Mouse (Mus musculus) hindbrain, embryonic 14.5 days (tissue): ENCODE measurements at regions not wholly inside any gene's neighbourhood (a gene's known extent, or its start where the extent isn't known, plus 50 kb on each side); places are given as distances from the start of the nearest gene placed in this dataset.

Source experiments
- ATAC-seq: fragments of 200-750 bp; cut with Nextera tagmentation; 2 replicates; pipeline ENCODE4 v1.8.0; 2017; ENCODE audit warnings: moderate number of reproducible peaks, mild to moderate bottlenecking, moderate TSS enrichment, moderate library complexity; ENCODE audit not compliant: low FRiP score
- DNase-seq: peaks from one replicate; pipeline ENCODE4 v3.0.0-alpha.2; 2015; ENCODE audit warnings: low spot score
- H3K27ac ChIP-seq: fragments of 300-500 bp; sonication (generic); 2 replicates; pipeline ENCODE4 v1.5.1; 2014; ENCODE audit warnings: mild to moderate bottlenecking, moderate library complexity
- H3K27me3 ChIP-seq: fragments of 300-500 bp; sonication (generic); 2 replicates; pipeline ENCODE4 v1.6.1; 2014; ENCODE audit warnings: mild to moderate bottlenecking, low read length, mixed read lengths; ENCODE audit not compliant: control insufficient read depth, insufficient read depth
- H3K36me3 ChIP-seq: fragments of 300-500 bp; sonication (generic); replicated peaks from 2 replicates; pipeline ENCODE4 v1.6.1; 2014; ENCODE audit not compliant: control insufficient read depth, insufficient read depth
- H3K4me1 ChIP-seq: fragments of 300-500 bp; sonication (generic); replicated peaks from 2 replicates; pipeline ENCODE4 v1.6.1; 2014; ENCODE audit warnings: antibody characterized with exemption, low read length, mixed read lengths; ENCODE audit not compliant: control insufficient read depth, insufficient read depth
- H3K4me2 ChIP-seq: fragments of 300-500 bp; sonication (generic); replicated peaks from 2 replicates; pipeline ENCODE4 v1.6.1; 2014; ENCODE audit warnings: mild to moderate bottlenecking, moderate library complexity
- H3K4me3 ChIP-seq: fragments of 300-500 bp; sonication (generic); replicated peaks from 2 replicates; pipeline ENCODE4 v1.5.1; 2014; ENCODE audit warnings: mild to moderate bottlenecking, low read length
- H3K9ac ChIP-seq: fragments of 300-500 bp; sonication (generic); 2 replicates; pipeline ENCODE4 v1.6.1; 2014
- H3K9me3 ChIP-seq: fragments of 300-500 bp; sonication (generic); 2 replicates; pipeline ENCODE4 v1.6.1; 2016; ENCODE audit warnings: low read length; ENCODE audit not compliant: control insufficient read depth
- WGBS: fragments of 180-500 bp; shearing (Covaris S2); extraction: QIAGEN DNeasy Blood & Tissue Kit; methylation state at CpG from one replicate; pipeline ENCODE4 v1.1.7; 2014; 5-methylcytosine and 5-hydroxymethylcytosine counted together

DNA sequence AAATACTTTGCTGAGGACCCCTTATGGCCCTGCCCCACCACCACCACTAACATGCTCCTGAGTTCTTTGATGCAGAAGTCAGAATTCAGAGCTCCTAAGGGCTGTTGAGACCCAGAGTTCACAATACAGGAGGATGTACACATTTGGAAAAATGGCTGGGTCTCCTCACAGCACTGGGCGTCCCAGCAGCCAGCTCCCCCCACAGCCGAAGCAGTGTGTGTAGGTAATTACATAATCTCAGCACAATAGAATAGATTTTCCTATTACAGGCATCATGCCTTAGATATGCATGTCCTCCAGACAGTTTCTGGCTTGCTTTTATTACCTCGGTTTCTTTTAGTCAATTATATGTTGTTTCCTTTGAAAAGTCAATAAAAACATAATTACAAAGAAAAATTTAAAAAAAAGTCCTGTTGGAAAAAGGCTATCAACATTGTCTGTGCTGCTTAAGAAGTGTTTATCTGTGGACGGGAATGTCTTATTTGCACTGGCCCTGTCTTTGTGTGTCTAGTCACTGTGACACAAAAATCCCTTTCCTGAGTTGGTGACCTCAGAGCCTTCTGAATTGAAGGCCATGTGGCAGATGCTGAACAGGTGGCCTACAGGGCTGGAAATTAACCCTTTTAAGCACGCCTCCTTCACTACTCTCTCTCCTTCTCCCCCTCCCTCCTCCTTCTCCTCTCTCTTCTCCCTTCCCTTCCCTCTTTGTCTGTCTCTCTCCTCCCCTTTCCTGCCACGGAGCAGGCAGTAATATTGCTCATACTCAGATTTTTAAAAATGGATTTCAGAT, 339.9 kb upstream of the Gm10131 start:
- Histone ChIP-seq H3K4me2 (no peak overlapping the region), H3K4me3 (no peak overlapping the region), H3K36me3 (no peaks in the 10 kb centered on the region), H3K27me3 (no peaks in the 10 kb centered on the region), H3K27ac (no peak overlapping the region), H3K4me1 (no peaks in the 10 kb centered on the region; the same call in 1 of the 2 replicates), H3K9me3 (no peaks in the 10 kb centered on the region), H3K9ac (no peak overlapping the region)
- no peak for ATAC-seq
- 35% methylated on average over 6 of the region's 6 CpGs for WGBS
- DNase-seq: no peak

DNA sequence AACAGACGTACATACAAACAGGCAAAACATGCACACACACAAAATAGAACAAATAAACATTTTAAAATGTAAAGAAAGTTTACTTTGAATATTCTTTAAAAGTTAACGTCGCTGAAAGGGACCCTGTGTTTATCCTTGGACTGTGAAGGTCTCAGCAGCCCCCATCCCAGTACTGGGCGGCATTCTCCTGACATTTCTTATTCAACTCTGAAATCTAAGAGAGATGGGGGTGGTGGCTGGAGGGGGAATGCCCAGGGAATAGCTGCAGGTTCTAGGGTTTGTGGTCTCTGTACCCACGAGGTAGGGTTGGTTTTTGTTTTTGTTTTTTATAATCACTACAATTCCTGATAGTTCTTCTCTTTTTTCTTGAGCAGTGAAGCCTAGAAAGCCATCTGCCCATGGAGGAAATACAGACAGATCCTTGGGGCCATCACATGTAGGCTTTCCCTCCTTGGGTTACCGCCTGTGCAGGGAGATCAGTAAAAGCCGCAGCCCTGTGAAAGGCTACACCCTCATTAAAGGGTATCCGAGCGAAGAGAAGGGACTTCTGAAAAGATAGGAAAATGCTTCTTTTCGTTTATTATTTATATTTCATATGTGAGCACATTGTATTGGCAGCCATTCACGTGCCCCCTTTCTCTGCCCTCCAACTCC, 338.0 kb upstream of the Gm10131 start:
- H3K4me3 ChIP-seq: no peak overlapping the region
- DNase-seq (no peak), ATAC-seq (no peak)
- no peak overlapping the region for H3K27ac ChIP-seq
- 84% methylated on average over 11 of the region's 11 CpGs for WGBS
- no peak overlapping the region for H3K4me2 ChIP-seq
- H3K36me3 ChIP-seq: no peaks in the 10 kb centered on the region
- H3K4me1 ChIP-seq: no peaks in the 10 kb centered on the region; the same call in 1 of the 2 replicates
- H3K9me3 ChIP-seq: no peaks in the 10 kb centered on the region
- H3K27me3 ChIP-seq: no peaks in the 10 kb centered on the region
- no peak overlapping the region for H3K9ac ChIP-seq

GRCm38 (mm10) chr8:34447880-34448830, 336.6 kb upstream of the Gm10131 start:
- WGBS: 57% methylated on average over 18 of the region's 18 CpGs
- Histone ChIP-seq H3K4me2 (no peak overlapping the region), H3K4me1 (no peaks in the 10 kb centered on the region; the same call in 1 of the 2 replicates), H3K27me3 (no peaks in the 10 kb centered on the region), H3K27ac (no peak overlapping the region), H3K9ac (no peak overlapping the region), H3K9me3 (no peaks in the 10 kb centered on the region), H3K4me3 (no peak overlapping the region), H3K36me3 (no peaks in the 10 kb centered on the region)
- DNase-seq (no peak), ATAC-seq (no peak; the same call in 1 of the 2 replicates)

DNA sequence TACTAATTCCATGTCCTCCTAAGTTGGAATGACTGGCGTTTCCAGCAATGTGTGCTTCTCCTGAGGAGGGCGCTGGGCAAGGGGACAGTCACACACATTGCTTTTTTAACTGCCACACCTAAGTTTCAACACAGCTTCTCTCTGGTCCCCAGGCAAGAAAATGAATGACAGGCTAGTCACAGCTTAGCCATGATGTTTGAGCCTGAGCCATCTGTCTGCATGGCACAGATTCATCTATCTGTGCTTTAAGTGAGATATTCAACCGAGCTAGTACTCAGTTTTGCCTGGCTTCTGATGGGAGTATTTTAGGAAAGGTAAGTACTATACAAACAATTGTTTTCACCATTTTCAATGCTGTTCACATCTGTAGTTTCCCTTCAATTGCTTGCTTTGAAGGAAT, 331.2 kb upstream of the Gm10131 start:
- H3K4me1 ChIP-seq: no peaks in the 10 kb centered on the region
- no peaks in the 10 kb centered on the region for H3K36me3 ChIP-seq
- ATAC-seq (no peak), DNase-seq (no peak)
- no peak overlapping the region for H3K4me2 ChIP-seq
- H3K9me3 ChIP-seq: no peaks in the 10 kb centered on the region
- no peak overlapping the region for H3K27ac ChIP-seq
- H3K9ac ChIP-seq: no peak overlapping the region
- no peaks in the 10 kb centered on the region for H3K27me3 ChIP-seq
- no peak overlapping the region for H3K4me3 ChIP-seq
- WGBS: 82% methylated on average over 3 of the region's 3 CpGs

DNA sequence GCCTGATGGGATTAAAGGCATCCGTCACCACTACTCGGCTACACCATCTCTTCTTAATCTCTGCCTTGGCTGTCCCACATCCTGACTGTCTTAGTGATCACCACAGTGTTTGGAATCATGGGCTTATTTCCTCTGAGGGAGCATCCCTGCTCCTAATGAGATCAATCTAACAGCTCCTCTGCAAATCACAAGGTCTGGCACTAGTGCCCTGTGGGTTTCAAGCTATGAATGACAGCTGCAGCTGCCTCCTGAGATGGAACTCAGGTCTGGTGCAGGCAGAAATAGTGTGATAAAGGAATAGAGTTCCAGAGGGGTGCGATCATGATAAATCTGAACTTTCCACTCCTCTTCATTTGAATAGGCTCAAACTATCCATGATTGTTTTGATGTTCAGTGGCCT, 330.2 kb upstream of the Gm10131 start:
- no peak for ATAC-seq
- no peaks in the 10 kb centered on the region for H3K4me1 ChIP-seq
- H3K27me3 ChIP-seq: no peaks in the 10 kb centered on the region
- no peak overlapping the region for H3K4me3 ChIP-seq
- no peak overlapping the region for H3K4me2 ChIP-seq
- WGBS: 57% methylated on average over 3 of the region's 3 CpGs
- no peak for DNase-seq
- H3K9ac ChIP-seq: no peak overlapping the region
- no peak overlapping the region for H3K27ac ChIP-seq
- no peaks in the 10 kb centered on the region for H3K36me3 ChIP-seq
- no peaks in the 10 kb centered on the region for H3K9me3 ChIP-seq

- WGBS: 91% methylated on average over 4 of the region's 4 CpGs
- ATAC-seq: no peak
- H3K36me3 ChIP-seq: no peaks in the 10 kb centered on the region
- H3K4me1 ChIP-seq: no peaks in the 10 kb centered on the region
- no peaks in the 10 kb centered on the region for H3K9me3 ChIP-seq
- H3K9ac ChIP-seq: no peak overlapping the region
- H3K27ac ChIP-seq: no peak overlapping the region
- H3K4me3 ChIP-seq: no peak overlapping the region
- no peak overlapping the region for H3K4me2 ChIP-seq
- DNase-seq: no peak
- H3K27me3 ChIP-seq: no peaks in the 10 kb centered on the region
Observed at GRCm38 (mm10) chr8:34440771-34441170, 329.2 kb upstream of the Gm10131 start.

DNA sequence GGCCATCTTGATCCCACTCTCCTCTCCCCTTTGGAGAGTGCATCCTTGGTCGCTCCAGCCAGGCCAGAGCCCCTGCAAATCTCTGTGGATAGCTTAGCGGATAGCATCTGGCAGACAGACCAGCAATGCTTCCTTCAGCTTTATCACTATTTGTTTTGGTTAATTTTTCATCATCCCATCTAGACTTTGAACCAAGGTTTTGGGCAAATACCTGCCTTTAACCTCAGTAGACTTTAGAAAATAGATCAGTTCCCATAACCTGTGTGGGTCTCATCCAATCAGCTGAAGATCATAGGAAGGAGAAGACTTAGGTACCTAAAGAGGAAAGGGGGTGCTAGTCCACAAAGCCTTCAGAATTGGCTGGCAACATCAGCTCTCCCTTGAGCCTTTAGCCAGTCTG, 327.2 kb upstream of the Gm10131 start:
- Histone ChIP-seq H3K4me1 (no peaks in the 10 kb centered on the region), H3K4me3 (no peak overlapping the region), H3K9me3 (no peaks in the 10 kb centered on the region), H3K9ac (no peak overlapping the region), H3K4me2 (no peak overlapping the region), H3K27ac (no peak overlapping the region), H3K27me3 (no peaks in the 10 kb centered on the region), H3K36me3 (no peaks in the 10 kb centered on the region)
- DNase-seq (no peak), ATAC-seq (no peak)
- WGBS: 90% methylated on average over 2 of the region's 2 CpGs

DNA sequence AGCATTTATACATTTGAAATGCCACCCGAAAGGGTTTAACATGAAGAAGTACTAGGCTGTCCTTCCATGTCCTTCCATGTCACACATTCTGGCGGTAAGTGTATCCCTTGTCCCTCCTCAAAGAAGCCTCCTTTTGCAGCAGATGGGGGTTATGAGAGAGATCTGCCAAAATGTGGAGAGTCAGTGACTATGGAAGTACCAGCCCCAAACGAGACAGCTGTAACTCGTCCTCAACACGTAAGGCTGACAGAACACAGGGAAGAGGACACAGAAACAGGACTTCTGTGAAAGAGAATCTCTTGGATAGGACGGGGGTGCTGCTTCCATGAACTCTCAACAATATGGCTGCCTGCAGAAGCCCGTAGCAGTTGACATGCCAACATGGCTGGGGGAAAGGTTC, 320.4 kb upstream of the Gm10131 start:
- no peak overlapping the region for H3K9ac ChIP-seq
- H3K4me1 ChIP-seq: no peaks in the 10 kb centered on the region
- H3K27ac ChIP-seq: no peak overlapping the region
- H3K4me2 ChIP-seq: no peak overlapping the region
- H3K9me3 ChIP-seq: no peaks in the 10 kb centered on the region
- no peak overlapping the region for H3K4me3 ChIP-seq
- H3K27me3 ChIP-seq: no peaks in the 10 kb centered on the region
- ATAC-seq (no peak), DNase-seq (no peak)
- H3K36me3 ChIP-seq: no peaks in the 10 kb centered on the region
- WGBS: 94% methylated on average over 7 of the region's 7 CpGs

DNA sequence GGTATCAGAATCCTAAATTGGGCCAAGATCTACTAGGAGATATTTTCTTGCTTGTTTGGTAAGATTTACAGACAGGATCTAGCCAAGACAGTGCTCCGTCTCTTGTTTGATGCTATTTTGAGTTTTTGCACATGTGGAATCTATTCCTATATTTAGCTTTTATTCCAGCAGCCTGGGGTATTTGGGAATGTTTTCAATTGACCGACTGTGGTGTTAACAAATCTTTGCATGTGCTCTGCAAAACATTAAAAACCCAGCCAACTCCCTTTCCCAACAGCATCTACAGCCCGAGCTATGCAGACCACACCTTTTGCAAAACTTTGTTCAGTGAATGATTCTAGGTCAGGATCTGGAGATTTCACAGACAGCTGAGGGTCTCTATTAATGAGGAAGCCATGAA, 317.7 kb upstream of the Gm10131 start:
- no peak overlapping the region for H3K9ac ChIP-seq
- no peak for ATAC-seq
- WGBS: 90% methylated on average over 3 of the region's 3 CpGs

More for the DNA sequence above, 317.7 kb upstream of the Gm10131 start:
- no peak overlapping the region for H3K27ac ChIP-seq
- H3K9me3 ChIP-seq: no peaks in the 10 kb centered on the region
- H3K27me3 ChIP-seq: no peaks in the 10 kb centered on the region
- no peaks in the 10 kb centered on the region for H3K36me3 ChIP-seq
- H3K4me3 ChIP-seq: no peak overlapping the region
- H3K4me2 ChIP-seq: no peak overlapping the region
- DNase-seq: no peak
- no peaks in the 10 kb centered on the region for H3K4me1 ChIP-seq
